Mouse (Mus musculus) forebrain, embryonic 13.5 days (tissue): Measurements from ENCODE around the gene Tfpi2. TPM values are rescaled to one million over a fixed set of nuclear protein-coding genes. Genes with fewer than 3 reads are reported as not detected.
A peak's percentile ranks its signal among the peaks of the same experiment; 100 is the strongest.

Experiments used
- ATAC-seq: fragments of 200-750 bp; cut with Nextera tagmentation; 2 replicates; pipeline ENCODE4 v1.8.0; 2017
- H3K27ac ChIP-seq: fragments of 300-500 bp; sonication (generic); 2 replicates; pipeline ENCODE4 v1.5.1; 2015; ENCODE audit warnings: inconsistent platforms, mild to moderate bottlenecking, moderate library complexity
- H3K27me3 ChIP-seq: fragments of 300-500 bp; sonication (generic); 2 replicates; pipeline ENCODE4 v1.6.1; 2015; ENCODE audit warnings: mild to moderate bottlenecking, inconsistent platforms
- H3K36me3 ChIP-seq: fragments of 300-500 bp; sonication (generic); 2 replicates; pipeline ENCODE4 v1.6.1; 2015; ENCODE audit warnings: mild to moderate bottlenecking, inconsistent platforms; ENCODE audit not compliant: poor library complexity, severe bottlenecking
- H3K4me1 ChIP-seq: fragments of 300-500 bp; sonication (generic); 2 replicates; pipeline ENCODE4 v1.6.1; 2015; ENCODE audit warnings: inconsistent platforms
- H3K4me2 ChIP-seq: fragments of 300-500 bp; sonication (generic); 2 replicates; pipeline ENCODE4 v1.6.1; 2015; ENCODE audit warnings: inconsistent platforms, mild to moderate bottlenecking, moderate library complexity
- H3K4me3 ChIP-seq: fragments of 300-500 bp; sonication (generic); 2 replicates; pipeline ENCODE4 v1.5.1; 2015; ENCODE audit warnings: mild to moderate bottlenecking, inconsistent platforms
- H3K9ac ChIP-seq: fragments of 300-500 bp; sonication (generic); 2 replicates; pipeline ENCODE4 v1.6.1; 2015; ENCODE audit warnings: mild to moderate bottlenecking, inconsistent platforms
- H3K9me3 ChIP-seq: fragments of 300-500 bp; sonication (generic); replicated peaks from 2 replicates; pipeline ENCODE4 v1.6.1; 2016; ENCODE audit warnings: inconsistent platforms
- WGBS: fragments of 180-500 bp; shearing (Covaris S2); methylation state at CpG from one replicate; pipeline ENCODE4 v1.1.7; 2015; 5-methylcytosine and 5-hydroxymethylcytosine counted together
- polyA plus RNA-seq: library from polyadenylated mRNA; unstranded; fragments of >200 nt; fragmentation: Nextera tagmentation; extraction: Ambion mirVana; gene quantifications from 2 replicates; pipeline ENCODE4 v1.2.1, GENCODE M21; 2015

The Tfpi2 gene
- polyA plus RNA-seq, result 0.25 and 0.57 TPM in 2 replicates

DNA sequence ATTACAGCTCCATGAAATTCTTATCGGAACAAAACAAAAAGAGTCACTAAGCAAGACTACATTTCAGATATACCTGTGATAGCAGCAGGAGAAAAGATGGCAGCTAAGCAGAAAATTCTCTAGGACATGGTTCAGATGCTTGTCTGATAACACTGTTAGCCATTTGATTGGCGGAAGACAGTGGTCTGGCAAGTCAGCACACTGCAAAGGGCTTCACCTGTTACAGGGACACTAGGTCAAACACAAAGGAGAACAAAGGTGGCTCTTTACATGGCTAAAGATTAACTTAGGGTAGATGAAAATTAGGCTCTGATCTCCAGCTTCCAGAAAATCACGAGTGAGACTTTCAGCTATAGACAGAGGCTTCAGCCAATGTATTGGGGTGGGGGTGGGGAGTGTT, at the start of gene Tfpi2:
Tfpi2 (minus strand) TSS at position 170 of the 400 bp plus-strand sequence.
- H3K27ac ChIP-seq, result no peak within 1 kb of the TSS
- ATAC-seq, result no peak

DNA sequence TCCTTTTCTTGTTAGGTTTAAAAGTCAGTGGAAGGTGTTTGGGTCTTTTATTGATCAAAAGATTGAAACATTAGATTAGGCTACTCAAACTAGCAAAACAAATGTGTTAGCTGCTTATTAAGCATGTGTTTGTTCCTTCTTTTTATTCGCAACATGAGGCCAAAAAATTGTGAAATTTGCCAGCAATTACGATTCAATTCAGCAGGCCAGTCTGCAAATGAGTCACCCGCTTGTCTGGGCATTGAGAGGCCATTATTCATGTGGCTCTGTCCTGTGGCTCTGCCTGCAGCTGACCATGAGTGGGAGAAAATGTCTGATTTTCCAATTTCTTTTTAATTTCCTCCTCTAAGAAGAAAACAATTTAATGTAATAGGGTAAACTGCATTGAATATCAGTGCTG, 42.2 kb upstream of the Tfpi2 start:
- Histone ChIP-seq H3K36me3 (no peaks in the 10 kb centered on the region), H3K27me3 (no peaks in the 10 kb centered on the region), H3K9ac (no peak overlapping the region), H3K27ac (no peak overlapping the region), H3K4me3 (no peak overlapping the region), H3K4me2 (no peak overlapping the region), H3K4me1 (no peaks in the 10 kb centered on the region), H3K9me3 (no peaks in the 10 kb centered on the region)
- 72% methylated on average over 3 of the region's 3 CpGs for WGBS
- ATAC-seq, result no peak

More for the DNA sequence above, at the start of gene Tfpi2:
- H3K9ac ChIP-seq, result no peak within 1 kb of the TSS
- H3K9me3 ChIP-seq, result no peaks in the 10 kb centered on the region
- 79% methylated on average over 3 of the region's 3 CpGs for WGBS
- no peaks in the 10 kb centered on the region for H3K27me3 ChIP-seq
- H3K4me1 ChIP-seq, result no peaks in the 10 kb centered on the region
- H3K4me3 ChIP-seq, result no peak within 1 kb of the TSS
- H3K4me2 ChIP-seq, result no peak within 1 kb of the TSS
- H3K36me3 ChIP-seq, result no peaks in the 10 kb centered on the region

DNA sequence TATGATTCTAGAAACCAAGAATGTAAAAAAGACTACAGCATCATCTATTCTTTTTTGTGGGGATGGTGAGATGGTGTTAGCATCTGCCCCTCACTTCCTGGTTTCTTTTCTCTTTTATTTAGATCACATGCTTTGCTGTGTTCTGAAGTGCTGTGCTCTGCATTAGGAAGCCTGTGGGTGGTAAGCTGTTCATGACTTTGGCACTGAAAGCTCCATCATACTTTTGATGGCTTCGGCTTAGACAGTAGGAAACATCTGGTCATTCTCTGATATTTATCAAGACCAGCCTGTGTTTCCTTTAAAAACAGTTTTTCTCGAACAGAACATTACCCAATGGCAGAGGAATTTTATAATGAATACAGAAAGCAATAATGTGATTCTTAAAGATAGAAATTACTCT, 37.6 kb upstream of the Tfpi2 start:
- Histone ChIP-seq H3K36me3 (no peaks in the 10 kb centered on the region), H3K9me3 (no peaks in the 10 kb centered on the region), H3K27ac (no peak overlapping the region), H3K9ac (no peak overlapping the region), H3K27me3 (no peaks in the 10 kb centered on the region), H3K4me1 (no peaks in the 10 kb centered on the region), H3K4me3 (no peak overlapping the region), H3K4me2 (no peak overlapping the region)
- ATAC-seq, result no peak
- 68% methylated on average over 2 of the region's 2 CpGs for WGBS

DNA sequence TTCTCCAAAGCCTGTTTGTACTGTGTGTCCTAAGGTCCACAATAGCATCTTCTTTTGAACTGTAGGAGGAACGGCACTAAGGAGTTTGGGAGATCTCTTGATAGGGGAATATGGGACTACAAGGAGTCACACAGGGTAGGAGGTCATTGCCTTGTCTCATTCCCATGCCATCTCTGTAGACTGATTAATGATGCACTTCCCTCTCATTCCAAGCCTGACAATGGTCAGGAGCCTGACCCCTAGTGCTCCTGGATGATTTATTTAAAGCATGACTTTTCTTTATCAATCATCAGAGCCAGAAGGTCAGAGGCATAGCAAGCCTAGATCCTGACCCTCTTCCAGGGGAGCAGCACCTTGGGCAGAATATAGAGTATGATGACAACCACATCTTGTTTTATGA, 33.9 kb upstream of the Tfpi2 start:
- no peak for ATAC-seq
- no peaks in the 10 kb centered on the region for H3K4me1 ChIP-seq
- no peaks in the 10 kb centered on the region for H3K27me3 ChIP-seq
- no peaks in the 10 kb centered on the region for H3K9me3 ChIP-seq
- H3K27ac ChIP-seq, result no peak overlapping the region
- no peaks in the 10 kb centered on the region for H3K36me3 ChIP-seq
- no peak overlapping the region for H3K4me3 ChIP-seq
- no peak overlapping the region for H3K9ac ChIP-seq
- 90% methylated on average over 1 of the region's 1 CpGs for WGBS
- H3K4me2 ChIP-seq, result no peak overlapping the region

DNA sequence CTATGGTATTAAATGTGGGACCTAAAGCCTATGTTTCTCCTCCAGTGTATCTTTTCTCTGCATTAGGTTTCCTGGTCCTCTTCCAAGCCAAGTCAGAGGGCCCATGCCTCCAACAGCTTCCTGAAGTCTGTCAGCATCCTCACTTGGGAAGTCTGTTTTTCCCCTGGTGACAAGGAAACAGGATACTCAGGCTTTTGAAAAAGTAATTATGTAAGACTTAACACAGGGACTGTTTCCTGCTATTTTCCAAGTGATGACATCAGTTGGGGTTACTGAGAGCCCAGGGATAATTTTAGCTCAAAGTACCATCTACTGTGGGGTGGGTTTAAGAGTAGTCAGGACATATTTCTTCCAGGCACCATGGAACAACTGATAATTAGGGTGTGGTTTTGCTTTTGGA, 20.8 kb upstream of the Tfpi2 start:
- Histone ChIP-seq H3K27ac (no peak overlapping the region), H3K4me2 (no peak overlapping the region), H3K36me3 (no peaks in the 10 kb centered on the region), H3K4me3 (no peak overlapping the region), H3K27me3 (no peaks in the 10 kb centered on the region), H3K4me1 (no peaks in the 10 kb centered on the region), H3K9ac (no peak overlapping the region), H3K9me3 (no peaks in the 10 kb centered on the region)
- ATAC-seq, result no peak

DNA sequence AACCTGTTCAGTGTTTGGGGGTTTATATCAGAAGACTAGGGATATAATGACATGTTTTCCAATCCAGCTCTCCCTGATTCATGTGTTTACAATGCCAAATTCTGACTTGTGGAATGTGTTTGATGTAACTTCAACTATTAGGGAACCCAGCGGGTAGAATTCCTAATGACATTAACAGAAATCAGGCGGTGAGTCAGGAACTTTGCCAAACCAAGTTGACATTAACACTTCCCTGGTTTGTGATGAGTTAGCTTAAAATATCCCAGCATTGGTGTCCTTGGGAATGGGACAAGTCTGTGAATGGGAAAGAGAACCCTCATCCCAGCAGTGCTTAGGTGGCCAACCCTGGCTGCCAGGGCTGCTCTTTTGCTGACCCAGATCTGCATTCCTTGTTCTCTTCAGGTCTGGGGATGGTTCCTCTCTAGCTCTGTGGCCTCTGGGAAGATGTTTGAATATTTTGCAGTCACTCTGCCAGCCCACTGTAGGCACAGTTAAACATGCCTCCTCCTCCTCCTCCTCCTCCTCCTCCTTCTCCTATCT, 19.9 kb upstream of the Tfpi2 start:
- no peaks in the 10 kb centered on the region for H3K9me3 ChIP-seq
- ATAC-seq, result no peak
- no peak overlapping the region for H3K27ac ChIP-seq
- H3K36me3 ChIP-seq, result no peaks in the 10 kb centered on the region
- H3K4me3 ChIP-seq, result no peak overlapping the region
- peaks cover 7% of the 10 kb centered on the region for H3K4me1 ChIP-seq
- no peaks in the 10 kb centered on the region for H3K27me3 ChIP-seq
- whole genome bisulfite sequencing, result 74% methylated on average over 2 of the region's 2 CpGs
- H3K4me2 ChIP-seq, result no peak overlapping the region
- no peak overlapping the region for H3K9ac ChIP-seq

DNA sequence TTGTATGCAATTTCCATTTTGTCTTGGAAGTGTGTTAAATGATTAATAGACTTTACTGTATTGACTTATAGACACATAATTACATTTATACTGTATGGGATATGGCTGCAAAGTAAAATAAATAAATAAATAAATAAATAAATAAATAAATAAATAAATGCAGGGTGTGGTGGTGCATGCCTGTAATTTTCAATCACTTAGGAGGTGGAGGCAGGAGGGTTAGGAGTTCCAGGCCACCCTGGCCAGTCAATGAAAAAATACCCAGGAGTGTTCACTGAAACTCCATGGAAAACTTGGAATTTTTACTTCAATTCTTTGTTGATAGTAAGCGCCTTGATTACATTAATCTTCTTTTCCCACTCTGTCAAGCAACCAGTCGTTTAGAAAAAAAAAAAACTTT, 16.1 kb upstream of the Tfpi2 start:
- Histone ChIP-seq H3K4me3 (no peak overlapping the region), H3K9me3 (no peaks in the 10 kb centered on the region), H3K27ac (no peak overlapping the region), H3K9ac (no peak overlapping the region), H3K4me1 (peaks cover 7% of the 10 kb centered on the region), H3K27me3 (no peaks in the 10 kb centered on the region), H3K36me3 (no peaks in the 10 kb centered on the region), H3K4me2 (no peak overlapping the region)
- no peak for ATAC-seq
- 93% methylated on average over 2 of the region's 2 CpGs for WGBS

DNA sequence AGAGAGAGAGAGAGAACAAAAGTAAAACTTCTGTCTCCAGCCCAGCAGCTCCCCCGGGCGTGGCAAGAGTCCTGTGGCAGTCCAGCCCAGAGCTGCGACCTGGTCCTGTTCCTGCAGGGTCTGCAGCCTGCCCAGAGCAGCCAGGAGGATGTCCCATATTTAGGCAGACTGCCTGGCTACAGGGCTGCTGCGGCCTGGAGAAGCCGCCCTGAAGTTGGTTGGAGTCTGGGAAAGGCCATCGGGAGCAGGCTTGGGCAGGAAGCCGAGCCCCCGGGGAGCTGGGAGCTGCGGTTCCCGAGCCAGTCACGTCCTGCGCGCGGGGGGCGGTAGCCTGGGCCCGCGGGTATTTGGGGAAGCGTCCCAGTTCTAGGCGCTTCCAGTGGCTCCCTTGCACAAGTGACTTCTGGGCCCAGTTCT, 15.2 kb upstream of the Tfpi2 start, which contains the start of gene Gng11:
Gng11 (plus strand) TSS at position 15 of the 417 bp plus-strand sequence.
- ATAC-seq, result peak; percentile 65; the same call in 1 of the 2 replicates
- WGBS, result 4% methylated on average over 19 of the region's 19 CpGs
- no peak within 1 kb of the TSS for H3K27ac ChIP-seq

DNA sequence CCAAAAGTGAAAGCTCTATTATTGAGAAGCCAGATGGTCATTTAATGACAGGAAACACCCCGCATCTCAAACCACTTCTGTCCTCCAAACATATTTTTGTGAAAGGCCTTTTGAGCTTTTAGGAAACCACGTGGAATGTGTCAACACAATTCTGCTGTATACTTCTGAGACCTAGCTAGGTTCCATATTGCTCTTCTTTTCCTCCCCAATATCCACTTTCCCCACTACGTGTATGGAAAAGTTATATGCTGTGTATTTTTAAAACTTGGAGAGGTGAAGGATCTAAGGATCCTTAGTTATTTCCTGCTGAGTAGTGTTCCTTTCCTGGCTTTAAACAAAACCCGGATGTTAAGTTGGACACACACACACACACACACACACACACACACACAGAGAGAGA, 14.7 kb upstream of the Tfpi2 start:
- H3K9ac ChIP-seq, result no peak overlapping the region
- no peak overlapping the region for H3K4me3 ChIP-seq
- no peaks in the 10 kb centered on the region for H3K36me3 ChIP-seq
- H3K27me3 ChIP-seq, result no peaks in the 10 kb centered on the region
- ATAC-seq, result no peak
- peaks cover 7% of the 10 kb centered on the region for H3K4me1 ChIP-seq
- no peaks in the 10 kb centered on the region for H3K9me3 ChIP-seq
- 67% methylated on average over 4 of the region's 4 CpGs for WGBS
- no peak overlapping the region for H3K4me2 ChIP-seq
- H3K27ac ChIP-seq, result no peak overlapping the region

More for the DNA sequence above, 15.2 kb upstream of the Tfpi2 start, which contains the start of gene Gng11:
- Histone ChIP-seq H3K36me3 (no peaks in the 10 kb centered on the region), H3K4me3 (peak within 1 kb of the TSS; percentile 34), H3K27me3 (no peaks in the 10 kb centered on the region), H3K4me1 (peaks cover 7% of the 10 kb centered on the region), H3K9ac (peak within 1 kb of the TSS; percentile 60), H3K9me3 (no peaks in the 10 kb centered on the region), H3K4me2 (peak within 1 kb of the TSS; percentile 63)

DNA sequence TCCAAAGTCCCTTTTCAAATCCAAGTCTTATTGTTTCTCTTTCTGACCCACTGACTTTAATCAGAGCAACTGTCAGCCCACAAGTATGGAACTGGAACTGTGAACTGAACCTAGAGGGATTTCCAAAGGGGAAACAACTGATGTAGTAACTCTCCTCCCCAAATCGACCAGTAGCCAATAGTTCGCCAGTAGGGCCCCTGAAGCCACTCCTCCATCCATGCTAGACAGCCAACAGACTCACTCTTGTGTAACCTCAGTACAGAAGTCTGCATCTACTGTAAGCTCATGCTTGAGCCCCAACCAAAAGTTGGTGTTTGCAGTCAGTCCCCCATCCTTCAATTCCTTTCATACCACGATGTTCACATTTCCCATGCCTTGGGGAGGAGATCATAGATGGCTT, 12.0 kb upstream of the Tfpi2 start:
- Histone ChIP-seq H3K4me2 (no peak overlapping the region), H3K27ac (no peak overlapping the region), H3K4me1 (peaks cover 7% of the 10 kb centered on the region), H3K9me3 (no peaks in the 10 kb centered on the region), H3K4me3 (no peak overlapping the region), H3K27me3 (no peaks in the 10 kb centered on the region), H3K9ac (no peak overlapping the region), H3K36me3 (no peaks in the 10 kb centered on the region)
- 82% methylated on average over 3 of the region's 3 CpGs for WGBS
- no peak for ATAC-seq

DNA sequence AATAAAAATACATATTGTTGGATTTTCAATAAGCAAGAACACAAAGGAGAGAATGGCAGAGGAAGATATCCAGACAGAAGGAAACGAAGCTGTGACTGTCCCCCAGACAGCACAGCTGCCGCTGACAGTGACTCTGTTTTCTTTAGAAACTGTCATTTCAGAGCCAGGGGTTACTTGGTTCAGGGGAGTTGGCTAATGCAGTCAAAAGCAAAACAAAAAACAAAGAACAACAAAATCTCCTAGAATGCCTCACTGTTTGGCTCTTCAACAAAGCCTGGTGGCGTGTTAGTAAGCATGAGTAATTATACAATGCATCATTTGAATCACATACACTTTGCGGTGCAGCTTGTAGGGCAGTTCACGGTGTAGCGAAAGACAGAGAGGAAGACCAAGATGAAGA, 10.6 kb upstream of the Tfpi2 start:
- no peak overlapping the region for H3K4me2 ChIP-seq
- H3K27ac ChIP-seq, result no peak overlapping the region
- H3K9ac ChIP-seq, result no peak overlapping the region
- H3K36me3 ChIP-seq, result no peaks in the 10 kb centered on the region
- peaks cover 6% of the 10 kb centered on the region for H3K4me1 ChIP-seq
- WGBS, result 63% methylated on average over 6 of the region's 6 CpGs
- no peak overlapping the region for H3K4me3 ChIP-seq
- ATAC-seq, result no peak
- H3K27me3 ChIP-seq, result no peaks in the 10 kb centered on the region
- H3K9me3 ChIP-seq, result no peaks in the 10 kb centered on the region

DNA sequence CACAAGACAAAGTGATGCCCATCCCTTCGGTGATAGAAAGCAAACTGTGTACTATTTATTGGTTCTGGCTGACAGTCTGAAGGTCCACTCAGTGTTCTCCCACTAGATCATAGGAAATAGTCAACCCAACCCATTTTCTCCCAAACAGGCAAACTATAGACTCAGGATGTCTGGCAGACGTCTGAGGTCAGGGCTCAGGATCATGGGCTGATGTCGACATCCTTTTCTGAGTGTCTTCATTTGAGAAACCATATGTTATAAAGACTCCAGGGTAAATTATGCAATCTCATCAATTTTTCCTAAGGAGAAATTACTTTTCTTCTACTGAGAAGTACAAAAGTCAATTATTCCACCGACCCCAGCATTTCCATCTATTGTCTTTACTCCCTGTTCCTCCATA, 9.4 kb upstream of the Tfpi2 start:
- no peaks in the 10 kb centered on the region for H3K4me1 ChIP-seq
- H3K9me3 ChIP-seq, result no peaks in the 10 kb centered on the region
- no peak overlapping the region for H3K9ac ChIP-seq
- H3K27ac ChIP-seq, result no peak overlapping the region
- ATAC-seq, result no peak
- no peaks in the 10 kb centered on the region for H3K36me3 ChIP-seq
- WGBS, result 85% methylated on average over 4 of the region's 4 CpGs
- H3K4me2 ChIP-seq, result no peak overlapping the region
- H3K27me3 ChIP-seq, result no peaks in the 10 kb centered on the region
- H3K4me3 ChIP-seq, result no peak overlapping the region

DNA sequence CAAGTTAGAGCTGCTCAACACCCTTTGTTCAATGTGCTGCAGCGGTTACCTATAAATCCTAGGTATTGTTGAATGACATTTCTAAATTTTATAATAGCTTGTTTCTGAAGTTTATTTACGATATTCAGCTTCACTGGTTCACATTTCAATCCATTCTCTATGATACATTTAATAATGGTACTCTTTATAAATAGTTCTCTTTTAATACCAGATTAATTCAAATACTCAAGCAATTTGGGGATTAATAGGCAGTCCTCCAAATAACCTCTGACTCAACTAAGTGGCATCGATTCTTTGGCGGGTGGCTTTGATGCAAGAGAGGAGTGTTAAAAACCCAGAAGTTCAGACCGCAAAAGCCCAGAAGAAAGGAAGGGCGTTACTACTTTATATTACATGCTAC, 4.8 kb upstream of the Tfpi2 start, which contains the start of gene Gngt1:
Gngt1 (plus strand) TSS at position 301 of the 400 bp plus-strand sequence.
- no peaks in the 10 kb centered on the region for H3K27me3 ChIP-seq
- H3K4me1 ChIP-seq, result no peaks in the 10 kb centered on the region
- ATAC-seq, result no peak
- no peaks in the 10 kb centered on the region for H3K9me3 ChIP-seq
- H3K27ac ChIP-seq, result no peak within 1 kb of the TSS
- H3K4me2 ChIP-seq, result no peak within 1 kb of the TSS
- no peak within 1 kb of the TSS for H3K9ac ChIP-seq
- H3K4me3 ChIP-seq, result no peak within 1 kb of the TSS
- no peaks in the 10 kb centered on the region for H3K36me3 ChIP-seq
- WGBS, result 81% methylated on average over 6 of the region's 6 CpGs
